20 mouse cellular contexts compared by ENCODE assay signal in the genomic region with DNA sequence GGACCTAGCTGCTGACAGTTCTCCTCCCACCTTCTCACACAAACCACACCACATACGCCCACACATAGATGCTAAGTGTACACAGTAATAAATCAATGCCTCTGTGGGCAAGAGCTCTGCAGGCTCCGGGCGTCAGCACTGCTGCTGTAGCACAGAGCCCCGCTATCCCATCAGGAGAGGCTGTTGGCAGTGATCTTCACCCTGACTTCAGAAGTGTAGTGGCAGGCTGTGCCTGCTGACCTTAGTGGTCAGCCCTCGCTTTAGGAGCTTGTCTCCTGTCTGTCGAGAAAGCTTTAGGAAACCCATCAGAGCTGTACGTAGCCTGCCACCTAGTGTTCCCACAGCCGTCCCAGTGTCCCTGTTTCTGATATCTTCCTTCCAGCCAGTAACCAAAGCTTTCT. TPM values are rescaled to one million over a fixed set of nuclear protein-coding genes. Genes with fewer than 3 reads are reported as not detected.
DNase-seq lines count a peak whose midpoint lies in the region; TF ChIP-seq lines count a peak whose summit lies in the region.
"Had no signal": no experiment of that assay in that cellular context is flagged by ENCODE, and none has a peak within 500 bp of the region (broad histone marks: within the 10 kb centered on the region; RNA-seq: fewer than 3 reads in every experiment).

No protein-coding gene starts in this region.

- no peak for DNase-seq in heart, adult 2 months
- DNase-seq in heart, postnatal 36 days = no peak
- DNase-seq in left cerebral cortex, adult 18-20 months (ENCODE audit: low spot score in 2 of 2) = peak; percentile 39 to 52
- no peak for DNase-seq in left cerebral cortex, adult 11 months (ENCODE audit: low spot score)
- no peak for DNase-seq in CH12.LX (ENCODE audit: extremely low read depth)
- peak; percentile 31 to 38 for DNase-seq in layer of hippocampus, postnatal 36 days
- DNase-seq in neural tube, embryonic 10.5 days (ENCODE audit: extremely low spot score, low spot score) = no peak
- no peak for DNase-seq in testis, postnatal 14 days (ENCODE audit: low spot score)
- DNase-seq: cerebellum, adult 11 months; cerebellum, postnatal 36 days; forebrain, postnatal 0 days; kidney, postnatal 36 days; lung, adult 18-20 months; lung, postnatal 36 days; thymus, postnatal 25 days had no signal

- in situ Hi-C loops in CH12.LX (cut with MboI; ENCODE audit: low pct_ligation_motif_present, low pct_unique_long_range_greater_than_20kb, low sequenced_read_pairs) = no loop called here

- no peaks in the 10 kb centered on the region for H3K27me3 ChIP-seq in heart, adult 2 months (ENCODE audit: control insufficient read depth, insufficient read depth, low read length)
- no peaks in the 10 kb centered on the region for H3K27me3 ChIP-seq in CH12.LX (replicated peaks)
- H3K27me3 ChIP-seq: limb, embryonic 12.5 days; midbrain, embryonic 13.5 days had no signal

- peak; percentile 20 for TF ChIP-seq CTCF in heart, adult 2 months (IDR thresholded peaks at IDR 0.05)
- peak in 1 of 2 experiments; percentile 23; a peak in 1 of 4 replicates for TF ChIP-seq CTCF in CH12.LX (conservative IDR thresholded peaks at IDR 0.05 in 1 of 2, IDR thresholded peaks at IDR 0.05 in 1 of 2; ENCODE audit: low read depth in 2 of 2, low read length in 2 of 2)

- H3K9me3 ChIP-seq in CH12.LX (replicated peaks; ENCODE audit: low read length) = no peaks in the 10 kb centered on the region
- H3K9me3 ChIP-seq: limb, embryonic 12.5 days; midbrain, embryonic 13.5 days had no signal

- 83% methylated on average over 8 of the region's 8 CpGs for WGBS in heart, adult 2 months

- no peak overlapping the region for H3K9ac ChIP-seq in heart, adult 2 months (ENCODE audit: low read depth, low read length)
- H3K9ac ChIP-seq in CH12.LX (ENCODE audit: insufficient read depth, low read depth) = no peak overlapping the region
- H3K9ac ChIP-seq: forebrain, postnatal 0 days; limb, embryonic 12.5 days; midbrain, embryonic 13.5 days had no signal

- no peak overlapping the region for H3K27ac ChIP-seq in heart, adult 2 months
- no peak overlapping the region for H3K27ac ChIP-seq in CH12.LX (ENCODE audit: insufficient read depth, low read depth)
- H3K27ac ChIP-seq: limb, embryonic 12.5 days; midbrain, embryonic 13.5 days had no signal

- no peak overlapping the region for H3K4me2 ChIP-seq in CH12.LX (ENCODE audit: insufficient read depth, low read depth, poor library complexity, severe bottlenecking)
- H3K4me2 ChIP-seq: limb, embryonic 12.5 days; midbrain, embryonic 13.5 days had no signal

- no peak overlapping the region for H3K4me3 ChIP-seq in heart, adult 2 months
- no peak overlapping the region for H3K4me3 ChIP-seq in CH12.LX (replicated peaks in 1 of 3; ENCODE audit: low read depth in 2 of 3, low read length in 2 of 3, poor library complexity in 1 of 3)
- H3K4me3 ChIP-seq: limb, embryonic 12.5 days; midbrain, embryonic 13.5 days had no signal

- no peak for TF ChIP-seq POLR2A in heart, adult 2 months (IDR thresholded peaks at IDR 0.05; ENCODE audit: insufficient read depth, low read depth, low read length)
- no peak for TF ChIP-seq POLR2A in CH12.LX (IDR thresholded peaks at IDR 0.05; ENCODE audit: low read depth, low read length)

- no peak for TF ChIP-seq EP300 in heart, adult 2 months (IDR thresholded peaks at IDR 0.05; ENCODE audit: insufficient read depth, low read depth, low read length)
- TF ChIP-seq EP300 in CH12.LX (IDR thresholded peaks at IDR 0.05; ENCODE audit: low read length) = no peak

- no peak; the same call in 1 of the 2 replicates for TF ChIP-seq RAD21 in CH12.LX (IDR thresholded peaks at IDR 0.05; ENCODE audit: low read depth, low read length)

- dilution Hi-C loops in CH12.LX (cut with MboI; ENCODE audit: extremely low pct_ligation_motif_present, extremely low pct_unique_long_range_greater_than_20kb, low sequenced_read_pairs) = no loop called here

- no peaks in the 10 kb centered on the region for H3K79me2 ChIP-seq in heart, adult 2 months (replicated peaks; ENCODE audit: control insufficient read depth, insufficient read depth, low read length)
- H3K79me2 ChIP-seq in CH12.LX (replicated peaks; ENCODE audit: control insufficient read depth, extremely low read depth, insufficient read depth, poor library complexity, severe bottlenecking) = no peaks in the 10 kb centered on the region

- no peaks in the 10 kb centered on the region for H3K36me3 ChIP-seq in heart, adult 2 months (ENCODE audit: control insufficient read depth, insufficient read depth, low read length)
- peaks cover 84 to 92% of the 10 kb centered on the region in 2 experiments for H3K36me3 ChIP-seq in CH12.LX (replicated peaks in 1 of 2; ENCODE audit: control insufficient read depth in 1 of 2, insufficient read depth in 1 of 2, low read length in 1 of 2)

- no peaks in the 10 kb centered on the region for H3K4me1 ChIP-seq in heart, adult 2 months (ENCODE audit: control insufficient read depth, insufficient read depth, low read length)
- no peaks in the 10 kb centered on the region for H3K4me1 ChIP-seq in CH12.LX (ENCODE audit: control insufficient read depth in 1 of 2, insufficient read depth in 2 of 2)
- H3K4me1 ChIP-seq: limb, embryonic 12.5 days; midbrain, embryonic 13.5 days had no signal

- intact Hi-C loops in heart, adult 2 months (cut with DNase I) = no loop called here
- intact Hi-C loops in heart, postnatal 36 days (cut with DNase I) = no loop called here

TF ChIP-seq in CH12.LX, 34 proteins besides CTCF, POLR2A, EP300 and RAD21:
- peak; percentile 15 for TF ChIP-seq SMC3 (IDR thresholded peaks at IDR 0.05; ENCODE audit: low read depth, low read length)
- no peak for TF ChIP-seq MYC (IDR thresholded peaks at IDR 0.05; ENCODE audit: low read depth, low read length)
- TF ChIP-seq UBTF (IDR thresholded peaks at IDR 0.05; ENCODE audit: low read depth, low read length) = no peak

RNA-seq across cellular contexts. Expression of gene 1700001K19Rik, which starts 32.2 kb away (rescaled TPM):
- total RNA-seq in heart, adult 2 months (2021) = not detected
- 0.12 TPM in 1 of 2 replicates, not detected in the other for polyA plus RNA-seq in heart, adult 2 months (2012; rRNA removed)
- not detected for total RNA-seq in heart, postnatal 36 days (2021)
- total RNA-seq in left cerebral cortex, adult 18-20 months (2021) = not detected
- total RNA-seq in CH12.LX (2012; rRNA removed) = 0.13 TPM in 1 of 2 replicates, not detected in the other
- total RNA-seq in CH12.LX (2014; rRNA removed) = not detected in 2 replicates
- not detected in 2 replicates for polyA plus RNA-seq in CH12.LX (2012; ENCODE audit: insufficient read length, low read depth)
- total RNA-seq in layer of hippocampus, postnatal 36 days (2021) = not detected
- total RNA-seq: forebrain, postnatal 0 days had no signal
- polyA plus RNA-seq: forebrain, postnatal 0 days; heart, embryonic 14.5 days; limb, embryonic 12.5 days; small intestine, adult 2 months; stomach, embryonic 14.5 days had no signal

RNA-seq across cellular contexts. Expression of gene Dync1h1, which starts 49.0 kb away (rescaled TPM):
- 100 to 1,000 TPM; 111 to 135 TPM for total RNA-seq in heart, adult 2 months (2021)
- 168 and 180 TPM in 2 replicates for polyA plus RNA-seq in heart, adult 2 months (2012; rRNA removed)
- 100 to 1,000 TPM; 143 to 146 TPM for total RNA-seq in heart, postnatal 36 days (2021)
- total RNA-seq in left cerebral cortex, adult 18-20 months (2021) = 100 to 1,000 TPM; 309 to 310 TPM
- total RNA-seq in CH12.LX (2012; rRNA removed) = 96.1 and 114 TPM in 2 replicates
- 24.9 and 25.7 TPM in 2 replicates for total RNA-seq in CH12.LX (2014; rRNA removed)
- polyA plus RNA-seq in CH12.LX (2012; ENCODE audit: insufficient read length, low read depth) = 71.7 and 80.1 TPM in 2 replicates
- total RNA-seq in layer of hippocampus, postnatal 36 days (2021) = 100 to 1,000 TPM; 282 to 292 TPM

RNA-seq across cellular contexts. Expression of gene Hsp90aa1, which starts 52.3 kb away (rescaled TPM):
- total RNA-seq in heart, adult 2 months (2021) = 100 to 1,000 TPM; 186 to 228 TPM
- polyA plus RNA-seq in heart, adult 2 months (2012; rRNA removed) = 47.5 and 99.5 TPM in 2 replicates
- 100 to 1,000 TPM; 136 to 209 TPM for total RNA-seq in heart, postnatal 36 days (2021)
- total RNA-seq in left cerebral cortex, adult 18-20 months (2021) = 1,000 to 10,000 TPM in 1 of 2 experiments, 100 to 1,000 TPM in 1; 981 to 1,007 TPM
- total RNA-seq in CH12.LX (2012; rRNA removed) (730 and 1,066 TPM in 2 replicates), CH12.LX (2014; rRNA removed) (1,361 and 1,740 TPM in 2 replicates)
- polyA plus RNA-seq in CH12.LX (2012; ENCODE audit: insufficient read length, low read depth) = 2,091 and 2,158 TPM in 2 replicates
- total RNA-seq in layer of hippocampus, postnatal 36 days (2021) = 1,000 to 10,000 TPM; 1,068 to 1,130 TPM

Comparison
In these comparisons a context has a peak if more than half of its experiments do, and no peak if none do; other contexts are left out.
1. DNase-seq: peak in left cerebral cortex, adult 18-20 months (2 of 2) and layer of hippocampus, postnatal 36 days (2 of 2); none in heart, adult 2 months (0 of 2), heart, postnatal 36 days (0 of 2), left cerebral cortex, adult 11 months (single experiment), CH12.LX (single experiment), neural tube, embryonic 10.5 days (single experiment) and testis, postnatal 14 days (single experiment).